ENCODE assay signal across 10 mouse cellular contexts in the genomic region with DNA sequence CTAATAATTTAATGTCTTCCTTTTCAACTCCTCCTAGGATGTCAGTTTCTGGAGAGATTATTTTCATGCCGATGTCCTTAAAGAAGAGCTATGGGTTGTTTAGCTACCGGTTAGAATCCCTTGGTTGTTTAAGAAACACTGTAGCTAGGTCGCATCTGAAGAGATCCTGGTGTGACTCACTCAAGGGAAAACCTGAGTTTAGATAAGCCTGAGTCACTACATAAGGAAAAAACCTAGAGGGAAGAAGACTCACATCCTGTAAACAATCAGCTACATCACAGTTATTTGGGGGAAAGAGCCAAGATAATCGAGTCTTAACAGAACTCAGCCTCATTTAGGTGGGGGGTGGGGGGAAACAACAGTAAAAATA. TPM values are rescaled to one million over a fixed set of nuclear protein-coding genes. Genes with fewer than 3 reads are reported as not detected.
A peak's percentile ranks its signal among the peaks of the same experiment; 100 is the strongest.
DNase-seq lines count a peak whose midpoint lies in the region; ATAC-seq and TF ChIP-seq lines count a peak whose summit lies in the region.
"Had no signal": no experiment of that assay in that cellular context is flagged by ENCODE, and none has a peak within 500 bp of the region (broad histone marks: within the 10 kb centered on the region; RNA-seq: fewer than 3 reads in every experiment).

No protein-coding gene starts in this region.

- H3K4me1 ChIP-seq in heart, postnatal 0 days (ENCODE audit: control insufficient read depth, insufficient read depth), result peaks cover 21% of the 10 kb centered on the region; the same call in 1 of the 2 replicates
- H3K4me1 ChIP-seq in midbrain, postnatal 0 days (ENCODE audit: insufficient read depth, low read length), result peaks cover 30% of the 10 kb centered on the region
- peaks cover 51% of the 10 kb centered on the region for H3K4me1 ChIP-seq in midbrain, embryonic 16.5 days (ENCODE audit: control insufficient read depth, insufficient read depth, low read length)
- H3K4me1 ChIP-seq in embryonic fibroblast, embryonic 13.5 days (ENCODE audit: control insufficient read depth, insufficient read depth, low read length), result peaks cover 14% of the 10 kb centered on the region
- peaks cover 42% of the 10 kb centered on the region for H3K4me1 ChIP-seq in stomach, embryonic 16.5 days (ENCODE audit: control insufficient read depth, insufficient read depth, low read length)

- TF ChIP-seq EP300 in heart, postnatal 0 days (IDR thresholded peaks at IDR 0.05; ENCODE audit: low read depth), result no peak

- no peaks in the 10 kb centered on the region for H3K27me3 ChIP-seq in heart, postnatal 0 days (ENCODE audit: control insufficient read depth, insufficient read depth, low read length)
- H3K27me3 ChIP-seq in midbrain, postnatal 0 days (ENCODE audit: insufficient read depth, low read length), result peaks cover 13% of the 10 kb centered on the region
- H3K27me3 ChIP-seq in midbrain, embryonic 16.5 days (ENCODE audit: control insufficient read depth, insufficient read depth, low read depth, low read length), result peaks cover 19% of the 10 kb centered on the region
- H3K27me3 ChIP-seq in stomach, embryonic 16.5 days (ENCODE audit: control insufficient read depth, insufficient read depth, low read length), result no peaks in the 10 kb centered on the region

- H3K9me3 ChIP-seq in heart, postnatal 0 days (replicated peaks; ENCODE audit: control insufficient read depth, low read length), result no peaks in the 10 kb centered on the region
- H3K9me3 ChIP-seq in midbrain, postnatal 0 days (ENCODE audit: low read length), result no peaks in the 10 kb centered on the region
- no peaks in the 10 kb centered on the region for H3K9me3 ChIP-seq in midbrain, embryonic 16.5 days (replicated peaks; ENCODE audit: control insufficient read depth, low read length, poor library complexity, severe bottlenecking)
- H3K9me3 ChIP-seq in stomach, embryonic 16.5 days (replicated peaks; ENCODE audit: control insufficient read depth, low read length), result no peaks in the 10 kb centered on the region
- H3K9me3 ChIP-seq: forebrain, embryonic 12.5 days had no signal

- TF ChIP-seq POLR2A in embryonic fibroblast, embryonic 13.5 days (IDR thresholded peaks at IDR 0.05; ENCODE audit: low read depth, low read length), result no peak

- ATAC-seq in heart, postnatal 0 days (ENCODE audit: insufficient read depth, low read depth), result no peak
- ATAC-seq in midbrain, postnatal 0 days (ENCODE audit: low FRiP score), result no peak
- ATAC-seq in midbrain, embryonic 16.5 days, result no peak
- ATAC-seq in stomach, embryonic 16.5 days (ENCODE audit: insufficient read depth, low FRiP score), result no peak

- H3K4me3 ChIP-seq in heart, postnatal 0 days (ENCODE audit: low read depth, low read length), result peak overlapping the region; percentile 80
- H3K4me3 ChIP-seq in midbrain, postnatal 0 days (ENCODE audit: low read depth, low read length), result no peak overlapping the region
- no peak overlapping the region for H3K4me3 ChIP-seq in midbrain, embryonic 16.5 days (ENCODE audit: low read depth, low read length)
- peak overlapping the region; percentile 87 for H3K4me3 ChIP-seq in embryonic fibroblast, embryonic 13.5 days (ENCODE audit: insufficient read depth, low read length)
- H3K4me3 ChIP-seq in stomach, embryonic 16.5 days (replicated peaks; ENCODE audit: low read length), result peak overlapping the region; percentile 79
- H3K4me3 ChIP-seq: forebrain, embryonic 12.5 days had no signal

- H3K4me2 ChIP-seq in heart, postnatal 0 days (ENCODE audit: low read depth, low read length), result peak overlapping the region; percentile 77
- no peak overlapping the region for H3K4me2 ChIP-seq in midbrain, postnatal 0 days (ENCODE audit: low read depth, low read length, poor library complexity, severe bottlenecking)
- no peak overlapping the region for H3K4me2 ChIP-seq in midbrain, embryonic 16.5 days (ENCODE audit: low read length)
- H3K4me2 ChIP-seq in stomach, embryonic 16.5 days (ENCODE audit: low read depth, low read length), result peak overlapping the region; percentile 82
- H3K4me2 ChIP-seq: midbrain, embryonic 11.5 days had no signal

- WGBS in heart, postnatal 0 days, result 8% methylated on average over 4 of the region's 4 CpGs
- 34% methylated on average over 4 of the region's 4 CpGs for WGBS in midbrain, postnatal 0 days
- 39% methylated on average over 4 of the region's 4 CpGs for WGBS in midbrain, embryonic 16.5 days
- 20% methylated on average over 4 of the region's 4 CpGs for WGBS in stomach, embryonic 16.5 days

- H3K9ac ChIP-seq in heart, postnatal 0 days (replicated peaks; ENCODE audit: low read depth, low read length), result peak overlapping the region; percentile 98
- no peak overlapping the region for H3K9ac ChIP-seq in midbrain, postnatal 0 days (replicated peaks; ENCODE audit: low read length, poor library complexity, severe bottlenecking)
- no peak overlapping the region for H3K9ac ChIP-seq in midbrain, embryonic 16.5 days (ENCODE audit: low read depth, low read length)
- H3K9ac ChIP-seq in stomach, embryonic 16.5 days (ENCODE audit: low read length), result peak overlapping the region; percentile 56; the same call in 1 of the 2 replicates
- H3K9ac ChIP-seq: forebrain, embryonic 12.5 days had no signal

- no peak for DNase-seq in heart, postnatal 0 days (ENCODE audit: low spot score)
- no peak for DNase-seq in heart, adult 9 months (ENCODE audit: low spot score in 2 of 2)
- no peak for DNase-seq in midbrain, postnatal 0 days (ENCODE audit: low spot score)
- no peak for DNase-seq in spleen, adult 12 weeks (ENCODE audit: low spot score)
- DNase-seq in gastrocnemius, postnatal 10 days, result no peak

- no peak for TF ChIP-seq CTCF in heart, postnatal 0 days (IDR thresholded peaks at IDR 0.05; ENCODE audit: low read depth)
- TF ChIP-seq CTCF in midbrain, postnatal 0 days (IDR thresholded peaks at IDR 0.05), result no peak
- TF ChIP-seq CTCF in embryonic fibroblast, embryonic 13.5 days (IDR thresholded peaks at IDR 0.05; ENCODE audit: borderline replicate concordance, insufficient read depth, low read length), result no peak

- peak overlapping the region; percentile 97 for H3K27ac ChIP-seq in heart, postnatal 0 days (ENCODE audit: low read depth)
- peak overlapping the region; percentile 18; the same call in 1 of the 2 replicates for H3K27ac ChIP-seq in midbrain, postnatal 0 days (ENCODE audit: low read depth, low read length)
- no peak overlapping the region for H3K27ac ChIP-seq in midbrain, embryonic 16.5 days (ENCODE audit: low read length)
- H3K27ac ChIP-seq in embryonic fibroblast, embryonic 13.5 days (ENCODE audit: insufficient read depth, low read length), result peak overlapping the region; percentile 73
- H3K27ac ChIP-seq in stomach, embryonic 16.5 days (ENCODE audit: low read length), result peak overlapping the region; percentile 66
- H3K27ac ChIP-seq: forebrain, embryonic 12.5 days had no signal

- peaks cover 29% of the 10 kb centered on the region for H3K36me3 ChIP-seq in heart, postnatal 0 days (replicated peaks; ENCODE audit: control insufficient read depth, insufficient read depth, low read length)
- no peaks in the 10 kb centered on the region for H3K36me3 ChIP-seq in midbrain, postnatal 0 days (ENCODE audit: insufficient read depth, low read length)
- no peaks in the 10 kb centered on the region for H3K36me3 ChIP-seq in midbrain, embryonic 16.5 days (ENCODE audit: control insufficient read depth, insufficient read depth, low read length)
- H3K36me3 ChIP-seq in stomach, embryonic 16.5 days (ENCODE audit: control insufficient read depth, insufficient read depth, low read length), result no peaks in the 10 kb centered on the region
- H3K36me3 ChIP-seq: forebrain, embryonic 12.5 days had no signal

RNA-seq across cellular contexts. Expression of a gene that starts 3.9 kb away (rescaled TPM):
- 3,473 and 3,533 TPM in 2 replicates for total RNA-seq in heart, postnatal 0 days (2014; rRNA removed; ENCODE audit: low replicate concordance)
- 10,043 and 10,309 TPM in 2 replicates for polyA plus RNA-seq in heart, postnatal 0 days (2015; fragmentation: Nextera tagmentation; extraction: Ambion mirVana)
- 124 and 147 TPM in 2 replicates for total RNA-seq in midbrain, postnatal 0 days (2014; rRNA removed)
- polyA plus RNA-seq in midbrain, postnatal 0 days (2015; fragmentation: Nextera tagmentation; extraction: Ambion mirVana), result 162 and 177 TPM in 2 replicates
- polyA plus RNA-seq in midbrain, embryonic 16.5 days (2015; fragmentation: Nextera tagmentation; extraction: Ambion mirVana), result 156 and 159 TPM in 2 replicates
- polyA plus RNA-seq in embryonic fibroblast, embryonic 13.5 days (2011; ENCODE audit: insufficient read length, low read depth, missing spikeins), result 2,470 and 3,105 TPM in 2 replicates
- polyA plus RNA-seq in stomach, embryonic 16.5 days (2015; fragmentation: Nextera tagmentation; extraction: Ambion mirVana), result 1,286 and 1,473 TPM in 2 replicates
- total RNA-seq in gastrocnemius, postnatal 10 days (2021), result over 10,000 TPM; 16,629 to 18,397 TPM

Comparison
In these comparisons a context has a peak if more than half of its experiments do, and no peak if none do; other contexts are left out.
1. H3K4me2 ChIP-seq: peak in heart, postnatal 0 days (single experiment) and stomach, embryonic 16.5 days (single experiment); none in midbrain, postnatal 0 days (single experiment) and midbrain, embryonic 16.5 days (single experiment).
2. H3K4me3 ChIP-seq: peak in heart, postnatal 0 days (single experiment), embryonic fibroblast, embryonic 13.5 days (single experiment) and stomach, embryonic 16.5 days (single experiment); none in midbrain, postnatal 0 days (single experiment) and midbrain, embryonic 16.5 days (single experiment).
3. H3K9ac ChIP-seq: peak in heart, postnatal 0 days (single experiment) and stomach, embryonic 16.5 days (single experiment); none in midbrain, postnatal 0 days (single experiment) and midbrain, embryonic 16.5 days (single experiment).